Mouse (Mus musculus) left cerebral cortex, postnatal 4 days (tissue): Measurements from ENCODE around the gene Ipp. TPM values are rescaled to one million over a fixed set of nuclear protein-coding genes. Genes with fewer than 3 reads are reported as not detected.

Experiments
- DNase-seq: peaks from one replicate; pipeline ENCODE4 v3.0.0-alpha.2; 2022
- intact Hi-C: fragments of 180-260 bp; cut with DNase I; formaldehyde crosslinking; loops from one replicate; pipeline ENCODE4 v1.15.1; 2025
- total RNA-seq, 2 experiments: library from RNA; stranded (reverse); gene quantifications; 2 replicates each; pipeline ENCODE4 v1.2.3; 2021

Gene Ipp
- 10 to 100 TPM; 17.5 TPM for total RNA-seq

- intact Hi-C loops, result no loop called here
- peak; percentile 95 for DNase-seq
Observed at GRCm38 (mm10) chr4:116507425-116508218, at the start of gene Ipp. Gene Ipp, plus strand, starts transcription at chr4:116507549.

GRCm38 (mm10) chr4:116461943-116462342 lies 45.4 kb upstream of the Ipp start:
- DNase-seq, result no peak
- intact Hi-C loops, result no loop called here

GRCm38 (mm10) chr4:116463231-116464125 lies 43.9 kb upstream of the Ipp start:
- intact Hi-C loops, result no loop called here
- peak; percentile 49 for DNase-seq

GRCm38 (mm10) chr4:116464126-116464981 lies 43.0 kb upstream of the Ipp start, which contains the start of gene Mast2:
Gene Mast2, minus strand, starts transcription at chr4:116464183.
- intact Hi-C loops, result no loop called here
- peak; percentile 89 for DNase-seq

- no peak for DNase-seq
- intact Hi-C loops, result no loop called here
Observed at GRCm38 (mm10) chr4:116481322-116481721, 26.0 kb upstream of the Ipp start.

GRCm38 (mm10) chr4:116483476-116483875 lies 23.9 kb upstream of the Ipp start:
- intact Hi-C loops, result no loop called here
- DNase-seq, result no peak

GRCm38 (mm10) chr4:116491119-116491536 lies 16.2 kb upstream of the Ipp start:
- DNase-seq, result peak; percentile 57
- intact Hi-C loops, result no loop called here

GRCm38 (mm10) chr4:116491886-116492285 lies 15.5 kb upstream of the Ipp start:
- intact Hi-C loops, result no loop called here
- no peak for DNase-seq

GRCm38 (mm10) chr4:116492460-116492859 lies 14.9 kb upstream of the Ipp start:
- DNase-seq, result no peak
- intact Hi-C loops, result no loop called here

- DNase-seq, result no peak
- intact Hi-C loops, result no loop called here
Observed at GRCm38 (mm10) chr4:116493646-116494045, 13.7 kb upstream of the Ipp start.

GRCm38 (mm10) chr4:116499978-116500377 lies 7.4 kb upstream of the Ipp start:
- intact Hi-C loops, result no loop called here
- no peak for DNase-seq

GRCm38 (mm10) chr4:116506886-116507424 lies 394 bp upstream of the Ipp start:
- intact Hi-C loops, result no loop called here
- DNase-seq, result peak; percentile 4

- intact Hi-C loops, result loop anchor here (10.0 kb wide), 1 partner anchor 126 kb away; no protein-coding TSS in a partner anchor
- no peak for DNase-seq
Observed at GRCm38 (mm10) chr4:116531109-116531508, 23.8 kb downstream of the Ipp start.

- no peak for DNase-seq
- intact Hi-C loops, result loop anchor here (10.0 kb wide), 1 partner anchor 132 kb away; no protein-coding TSS in a partner anchor
Observed at GRCm38 (mm10) chr4:116536351-116536750, 29.0 kb downstream of the Ipp start.

- intact Hi-C loops, result loop anchor here (10.0 kb wide), 1 partner anchor 133 kb away; no protein-coding TSS in a partner anchor
- DNase-seq, result no peak
Observed at GRCm38 (mm10) chr4:116537737-116538136, 30.4 kb downstream of the Ipp start.

- intact Hi-C loops, result loop anchor here (10.0 kb wide), 1 partner anchor 216 kb away; no protein-coding TSS in a partner anchor
- no peak for DNase-seq
Observed at GRCm38 (mm10) chr4:116550432-116550831, 43.1 kb downstream of the Ipp start.

GRCm38 (mm10) chr4:116553035-116553434 lies 45.7 kb downstream of the Ipp start:
- intact Hi-C loops, result loop anchor here (10.0 kb wide), 1 partner anchor 218 kb away; no protein-coding TSS in a partner anchor

GRCm38 (mm10) chr4:116555413-116556300 lies 48.3 kb downstream of the Ipp start, which contains the start of gene Tmem69:
Gene Tmem69, minus strand, starts transcription at chr4:116555936.
- intact Hi-C loops, result loop anchor here (10.0 kb wide), 1 partner anchor 221 kb away; no protein-coding TSS in a partner anchor
- peak; percentile 75 for DNase-seq

More at GRCm38 (mm10) chr4:116553035-116553434, 45.7 kb downstream of the Ipp start:
- DNase-seq, result no peak
